Mouse (Mus musculus) A20 (cell line): ENCODE measurements around the gene Suclg2.

Experiments used
- DNase-seq: peaks from one replicate; pipeline ENCODE4 v3.0.0-alpha.2; 2011; ENCODE audit warnings: low read depth, low spot score

Gene Suclg2

DNA sequence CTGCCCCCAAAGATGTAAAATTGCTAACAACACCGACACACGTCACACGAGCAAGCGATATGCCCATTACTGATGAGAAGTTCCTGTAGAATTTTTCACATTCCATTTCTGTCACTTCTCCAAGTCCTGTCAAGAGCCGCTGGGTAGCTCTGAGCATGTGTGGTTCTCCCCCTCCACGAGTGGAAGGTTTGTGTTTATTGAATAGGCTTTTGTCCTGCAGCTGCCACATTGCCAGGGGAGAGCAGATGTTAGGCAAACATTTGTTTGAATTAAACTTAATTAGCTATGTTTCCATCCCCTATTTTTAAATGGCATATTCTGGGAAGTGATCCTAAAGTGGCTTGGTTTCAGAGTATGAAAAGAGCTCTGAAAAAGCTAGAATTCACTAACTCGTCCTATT lies 249.1 kb downstream of the Suclg2 start:
- no peak for DNase-seq

DNA sequence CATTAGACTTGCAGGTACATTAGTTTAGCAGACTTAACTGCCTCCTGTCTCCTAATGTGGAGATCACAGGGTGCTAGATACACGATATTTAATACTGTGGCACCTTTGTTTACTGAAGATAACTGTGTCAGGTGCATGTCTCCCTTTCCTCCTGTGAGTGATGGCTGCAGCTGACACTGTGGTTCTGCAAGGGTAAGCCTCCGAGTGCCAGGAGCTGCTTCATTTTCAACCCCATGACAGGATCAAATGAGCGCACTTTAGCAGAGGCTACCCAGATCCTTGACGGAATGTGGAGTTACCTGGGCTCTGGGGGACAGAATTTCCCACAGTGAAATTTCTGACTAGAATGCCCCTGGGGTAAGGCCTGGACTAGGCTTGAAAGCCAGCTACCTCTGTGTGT lies 253.3 kb downstream of the Suclg2 start:
- no peak for DNase-seq

DNA sequence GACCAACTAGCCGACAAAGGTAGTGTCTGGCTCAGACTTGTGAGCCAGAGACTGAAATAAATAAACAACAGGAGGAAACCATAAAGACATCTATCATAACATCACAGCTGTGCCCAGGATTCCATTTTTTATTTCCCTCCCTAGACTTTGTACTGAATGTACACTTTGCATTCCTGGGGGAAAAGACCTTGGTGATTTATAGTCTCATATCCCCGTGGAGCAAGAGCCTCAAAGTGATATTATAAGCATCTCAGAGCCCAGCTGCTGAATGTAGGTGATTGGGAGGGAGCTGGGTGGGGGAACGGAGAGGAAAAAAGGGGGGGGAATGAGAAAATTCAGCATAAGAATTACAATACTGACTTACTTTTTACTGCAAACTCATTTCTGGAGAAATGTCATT lies 259.2 kb downstream of the Suclg2 start:
- DNase-seq = no peak

DNA sequence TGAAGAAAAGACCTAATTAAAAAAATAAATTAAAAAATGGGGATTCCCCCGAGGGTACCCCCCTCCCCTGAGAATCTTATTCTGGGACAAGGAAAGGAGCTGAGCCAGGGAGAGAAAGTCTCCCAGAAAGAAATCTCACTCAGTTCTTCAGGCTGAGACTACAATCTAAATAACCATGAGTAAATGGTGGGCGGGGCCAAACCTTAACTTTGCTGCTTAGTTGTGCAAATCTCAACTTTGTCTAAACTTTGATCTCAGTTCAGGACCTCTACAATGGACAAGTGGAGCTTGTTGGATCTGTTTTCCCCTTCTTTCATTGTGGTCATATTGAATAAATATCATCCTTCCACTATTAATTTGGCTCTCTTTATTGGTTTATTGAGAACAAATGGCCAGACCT lies 272.4 kb downstream of the Suclg2 start:
- DNase-seq = no peak

DNA sequence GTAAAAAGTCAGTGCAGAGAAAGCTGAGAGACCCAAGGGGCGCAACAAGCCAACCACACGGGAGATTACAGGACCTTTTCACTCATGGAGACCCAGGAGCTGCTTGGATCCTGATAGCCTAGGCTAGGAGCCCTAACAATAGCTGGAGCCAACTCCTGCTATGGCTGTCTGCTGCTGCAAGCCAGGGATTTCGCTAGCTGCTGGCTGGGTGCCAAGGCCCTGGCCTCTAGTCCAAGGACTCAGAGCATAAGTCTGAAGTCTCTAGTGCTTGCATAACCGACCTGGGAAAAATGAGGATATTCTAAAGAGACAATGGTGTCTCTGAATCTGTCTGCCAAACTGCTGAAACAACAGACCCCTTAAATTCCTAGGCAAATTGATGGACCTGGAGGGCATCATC lies 273.6 kb downstream of the Suclg2 start:
- no peak for DNase-seq
